Mouse (Mus musculus) bone marrow macrophage, adult 2 months (primary cell): Measurements from ENCODE around the gene Ttc23.

Experiments
- CTCF ChIP-seq: IDR thresholded peaks from 2 replicates; pipeline ENCODE4 v1.5.1; 2012; ENCODE audit warnings: low read depth, mild to moderate bottlenecking, low read length, moderate library complexity
- POLR2A ChIP-seq: IDR thresholded peaks from 2 replicates; pipeline ENCODE4 v1.6.1; 2012; ENCODE audit warnings: mild to moderate bottlenecking, low read depth, low read length, borderline replicate concordance

GRCm38 (mm10) chr7:67688281-67688680, 41.1 kb downstream of the Ttc23 start:
- TF ChIP-seq CTCF (no peak), POLR2A (no peak)
